Mouse (Mus musculus) heart, adult 2 months (tissue): ENCODE measurements around the gene Map3k4. TPM values are rescaled to one million over a fixed set of nuclear protein-coding genes. Genes with fewer than 3 reads are reported as not detected.

ENCODE experiments used
- DNase-seq, 2 experiments: peaks; one replicate each; pipeline ENCODE4 v3.0.0; 2021
- H3K27ac ChIP-seq: fragments of 200-600 bp; 2 replicates; pipeline ENCODE4 v1.8.1; 2022
- H3K27me3 ChIP-seq: fragments of 200-500 bp; 2 replicates; pipeline ENCODE4 v1.6.1; 2012; ENCODE audit warnings: mild to moderate bottlenecking, low read length, inconsistent platforms, mixed read lengths; ENCODE audit not compliant: control insufficient read depth, insufficient read depth
- H3K36me3 ChIP-seq: fragments of 200-500 bp; 2 replicates; pipeline ENCODE4 v1.6.1; 2012; ENCODE audit warnings: low read length, inconsistent platforms; ENCODE audit not compliant: control insufficient read depth, insufficient read depth
- H3K4me1 ChIP-seq: fragments of 200-500 bp; 2 replicates; pipeline ENCODE4 v1.6.1; 2011; ENCODE audit warnings: low read length; ENCODE audit not compliant: control insufficient read depth, insufficient read depth
- H3K4me3 ChIP-seq: fragments of 200-600 bp; 2 replicates; pipeline ENCODE4 v1.8.1; 2022
- H3K79me2 ChIP-seq: fragments of 200-500 bp; replicated peaks from 2 replicates; pipeline ENCODE4 v1.6.1; 2012; ENCODE audit warnings: mild to moderate bottlenecking, inconsistent platforms, low read length, moderate library complexity, mixed read lengths; ENCODE audit not compliant: control insufficient read depth, insufficient read depth
- H3K9ac ChIP-seq: fragments of 200-500 bp; 2 replicates; pipeline ENCODE4 v1.6.1; 2012; ENCODE audit warnings: low read depth, mild to moderate bottlenecking, control low read depth, inconsistent platforms, low read length, mixed read lengths
- CTCF ChIP-seq: fragments of 200-600 bp; IDR thresholded peaks from 2 replicates; pipeline ENCODE4 v1.8.1; 2022; ENCODE audit warnings: antibody characterized with exemption, mild to moderate bottlenecking, moderate library complexity
- EP300 ChIP-seq: fragments of 200-500 bp; IDR thresholded peaks from 2 replicates; pipeline ENCODE4 v1.6.1; 2011; ENCODE audit warnings: low read depth, low read length, control low read depth; ENCODE audit not compliant: insufficient read depth
- POLR2A ChIP-seq: fragments of 200-500 bp; IDR thresholded peaks from 2 replicates; pipeline ENCODE4 v1.6.1; 2011; ENCODE audit warnings: mild to moderate bottlenecking, low read depth, low read length, control low read depth; ENCODE audit not compliant: insufficient read depth
- WGBS: fragments of 180-500 bp; shearing (Covaris S2); methylation state at CpG from one replicate; pipeline ENCODE4 v1.1.7; 2018; 5-methylcytosine and 5-hydroxymethylcytosine counted together
- intact Hi-C: fragments of 180-260 bp; cut with DNase I; formaldehyde crosslinking; loops from one replicate; pipeline ENCODE4 v1.15.1; 2025
- long read RNA-seq: library from polyadenylated mRNA; stranded (forward); transcript quantifications from one replicate; pipeline ENCODE4 v2.0.0, GENCODE M21; 2021
- polyA plus RNA-seq: library from polyadenylated mRNA; depleted of rRNA; stranded (reverse); fragments of >200 nt; gene quantifications from 2 replicates; pipeline ENCODE4 v1.2.3, GENCODE M21; 2012; rRNA removed
- total RNA-seq, 2 experiments: library from RNA; stranded (reverse); gene quantifications; 2 replicates each; pipeline ENCODE4 v1.2.3; 2021

Gene Map3k4
- total RNA-seq (10 to 100 TPM; 43.7 to 51.3 TPM), polyA plus RNA-seq (12.2 and 17.2 TPM in 2 replicates)
- long read RNA-seq, full-length matches to known transcripts: 27 of 41 reads
- long read RNA-seq, partial matches to known transcripts: 8 of 41 reads
- long read RNA-seq, other reads (novel, unspliced or antisense): 6 of 41 reads

GRCm38 (mm10) chr17:12318663-12319201, at the start of gene Map3k4:
Gene Map3k4, minus strand, starts transcription at chr17:12318796.
- H3K36me3 ChIP-seq: peaks cover 7% of the 10 kb centered on the region
- intact Hi-C loops: loop anchor here (5.0 kb wide), 2 partner anchors 49 to 51 kb away; no protein-coding TSS in a partner anchor
- H3K27me3 ChIP-seq: no peaks in the 10 kb centered on the region
- H3K4me3 ChIP-seq: peak within 1 kb of the TSS; percentile 94
- peaks cover 11% of the 10 kb centered on the region for H3K4me1 ChIP-seq
- TF ChIP-seq CTCF (no peak), POLR2A (peak; percentile 84), EP300 (0 out of 2 replicates have a peak, but pooled peaks have one; percentile 47)
- under 1% methylated on average over 39 of the region's 39 CpGs for WGBS
- peak; percentile 97 to 99 for DNase-seq
- H3K79me2 ChIP-seq: peaks cover 3% of the 10 kb centered on the region
- peak within 1 kb of the TSS; percentile 88 for H3K9ac ChIP-seq
- peak within 1 kb of the TSS; percentile 97 for H3K27ac ChIP-seq

DNA sequence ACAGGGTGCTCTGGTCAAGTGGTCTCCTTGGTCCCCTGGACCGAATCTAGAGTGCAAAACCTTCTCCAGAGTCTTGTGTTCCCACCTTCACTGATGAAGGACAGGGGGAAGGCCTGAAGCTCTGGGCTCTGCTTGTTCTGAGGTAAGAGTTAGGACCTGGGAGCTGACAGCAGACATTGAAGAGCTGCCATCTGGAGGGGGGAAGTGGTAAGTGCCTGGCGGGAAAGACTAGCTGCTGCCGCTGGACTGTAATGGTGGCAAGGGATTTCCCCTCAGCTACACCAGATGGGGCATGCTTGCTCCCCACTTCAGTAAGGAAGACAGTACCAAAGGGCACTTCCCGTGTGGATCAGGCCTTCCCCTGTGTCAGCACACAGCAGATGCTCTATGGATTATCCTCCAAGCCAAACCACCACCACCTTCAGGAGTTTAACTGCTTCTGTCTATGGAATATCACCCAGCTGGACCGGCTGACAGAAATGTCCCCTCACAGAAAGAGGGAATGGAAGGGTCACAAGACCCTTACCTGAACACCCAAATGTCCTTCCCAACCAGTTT, 48.9 kb upstream of the Map3k4 start:
- Histone ChIP-seq H3K27me3 (no peaks in the 10 kb centered on the region), H3K9ac (no peak overlapping the region), H3K4me1 (peaks cover 3% of the 10 kb centered on the region), H3K79me2 (no peaks in the 10 kb centered on the region), H3K27ac (no peak overlapping the region), H3K4me3 (no peak overlapping the region), H3K36me3 (no peaks in the 10 kb centered on the region)
- intact Hi-C loops: loop anchor here (1.0 to 5.0 kb wide), 2 partner anchors 50 to 101 kb away; partner anchors contain the start of gene Map3k4
- peak; percentile 53 to 63 for DNase-seq
- 33% methylated on average over 5 of the region's 5 CpGs for WGBS
- TF ChIP-seq CTCF (peak; percentile 85), EP300 (peak; percentile 76; the same call in 1 of the 2 replicates), POLR2A (no peak)

GRCm38 (mm10) chr17:12364426-12364735, 45.8 kb upstream of the Map3k4 start:
- 58% methylated on average over 8 of the region's 8 CpGs for WGBS
- no peaks in the 10 kb centered on the region for H3K27me3 ChIP-seq
- no peak overlapping the region for H3K27ac ChIP-seq
- intact Hi-C loops: no loop called here
- H3K36me3 ChIP-seq: no peaks in the 10 kb centered on the region
- no peak for DNase-seq
- H3K9ac ChIP-seq: no peak overlapping the region
- H3K4me3 ChIP-seq: no peak overlapping the region
- no peaks in the 10 kb centered on the region for H3K4me1 ChIP-seq
- no peak for TF ChIP-seq POLR2A
- no peak for TF ChIP-seq CTCF
- TF ChIP-seq EP300: no peak
- H3K79me2 ChIP-seq: no peaks in the 10 kb centered on the region

- intact Hi-C loops: no loop called here
- no peaks in the 10 kb centered on the region for H3K4me1 ChIP-seq
These were observed 45.2 kb upstream of the Map3k4 start for GRCm38 (mm10) chr17:12363601-12364425.

DNA sequence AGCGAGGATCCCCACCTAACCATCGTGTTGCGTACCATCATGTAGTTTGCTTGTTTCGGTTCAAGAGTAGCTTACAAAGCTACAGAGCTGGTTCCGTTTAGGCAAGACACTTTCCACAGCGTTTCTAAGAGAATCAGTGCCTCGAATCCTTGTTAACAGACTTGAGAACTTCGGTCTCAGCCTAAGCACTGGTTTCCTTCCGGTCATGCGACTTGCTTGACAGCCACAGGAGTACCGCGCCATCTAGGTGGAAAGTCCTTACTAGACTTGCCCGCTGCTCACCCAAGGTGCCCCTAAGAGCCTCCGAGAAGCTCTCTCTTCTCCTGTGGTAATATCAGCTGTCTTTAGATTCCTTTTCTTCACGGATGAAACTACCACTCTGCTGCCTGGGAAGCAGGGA, 41.3 kb upstream of the Map3k4 start:
- Histone ChIP-seq H3K4me3 (no peak overlapping the region), H3K36me3 (no peaks in the 10 kb centered on the region), H3K27me3 (no peaks in the 10 kb centered on the region), H3K9ac (no peak overlapping the region), H3K79me2 (no peaks in the 10 kb centered on the region), H3K4me1 (no peaks in the 10 kb centered on the region), H3K27ac (no peak overlapping the region)
- no peak for DNase-seq
- WGBS: 85% methylated on average over 15 of the region's 15 CpGs
- intact Hi-C loops: no loop called here
- no peak for TF ChIP-seq POLR2A

More at GRCm38 (mm10) chr17:12363601-12364425, 45.2 kb upstream of the Map3k4 start:
- no peaks in the 10 kb centered on the region for H3K79me2 ChIP-seq
- WGBS: 70% methylated on average over 11 of the region's 11 CpGs
- no peaks in the 10 kb centered on the region for H3K36me3 ChIP-seq
- TF ChIP-seq POLR2A (no peak), EP300 (no peak), CTCF (no peak)
- H3K27me3 ChIP-seq: no peaks in the 10 kb centered on the region
- no peak overlapping the region for H3K27ac ChIP-seq
- no peak overlapping the region for H3K4me3 ChIP-seq
- no peak for DNase-seq
- H3K9ac ChIP-seq: no peak overlapping the region
